Mouse (Mus musculus): ENCODE measurements around the gene Cradd.

GRCm38 (mm10) chr10:95265576-95265975 lies 58.4 kb downstream of the Cradd start:
- TF ChIP-seq EP300 (IDR thresholded peaks at IDR 0.05), result no peak
- TF ChIP-seq CTCF (IDR thresholded peaks at IDR 0.05), result no peak
